Mouse (Mus musculus): ENCODE measurements around the gene Ppp2r3c.
"Not testable (repeated sequence)": the region's sequence is repeated elsewhere in the genome, so short reads cannot be mapped to it uniquely, and the experiment has no call there.

Ppp2r3c gene

GRCm38 (mm10) chr12:55302485-55303441 lies at the start of gene Ppp2r3c:
Gene Ppp2r3c (minus strand): TSS chr12:55302998.
- DNase-seq: peak; percentile 96

- DNase-seq: peak; percentile 17
Measured at GRCm38 (mm10) chr12:55344583-55344982, 41.8 kb upstream of the Ppp2r3c start.

GRCm38 (mm10) chr12:55343998-55344397 lies 41.2 kb upstream of the Ppp2r3c start:
- DNase-seq: no peak

GRCm38 (mm10) chr12:55343045-55343444 lies 40.2 kb upstream of the Ppp2r3c start:
- DNase-seq: not testable (repeated sequence)

- not testable (repeated sequence) for DNase-seq
Measured at GRCm38 (mm10) chr12:55338490-55338889, 35.7 kb upstream of the Ppp2r3c start.

- DNase-seq: no peak
Measured at GRCm38 (mm10) chr12:55333662-55334061, 30.9 kb upstream of the Ppp2r3c start.

- DNase-seq: no peak
Measured at GRCm38 (mm10) chr12:55329351-55329750, 26.6 kb upstream of the Ppp2r3c start.

- no peak for DNase-seq
Measured at GRCm38 (mm10) chr12:55328784-55329183, 26.0 kb upstream of the Ppp2r3c start.

GRCm38 (mm10) chr12:55325702-55326101 lies 22.9 kb upstream of the Ppp2r3c start:
- no peak for DNase-seq

GRCm38 (mm10) chr12:55321642-55322291 lies 19.0 kb upstream of the Ppp2r3c start:
- no peak for DNase-seq

- DNase-seq: peak; percentile 85
Measured at GRCm38 (mm10) chr12:55315192-55315591, 12.4 kb upstream of the Ppp2r3c start.

GRCm38 (mm10) chr12:55313901-55314300 lies 11.1 kb upstream of the Ppp2r3c start:
- DNase-seq: peak; percentile 11

GRCm38 (mm10) chr12:55311841-55312240 lies 9.0 kb upstream of the Ppp2r3c start:
- no peak for DNase-seq

GRCm38 (mm10) chr12:55309501-55309900 lies 6.7 kb upstream of the Ppp2r3c start:
- DNase-seq: no peak

GRCm38 (mm10) chr12:55308731-55309130 lies 5.9 kb upstream of the Ppp2r3c start:
- no peak for DNase-seq

- DNase-seq: no peak
Measured at GRCm38 (mm10) chr12:55307566-55307965, 4.8 kb upstream of the Ppp2r3c start.

- DNase-seq: no peak
Measured at GRCm38 (mm10) chr12:55306371-55306770, 3.6 kb upstream of the Ppp2r3c start.

GRCm38 (mm10) chr12:55301472-55302300 lies 1.1 kb downstream of the Ppp2r3c start:
- peak; percentile 31 for DNase-seq

GRCm38 (mm10) chr12:55300820-55301351 lies 1.9 kb downstream of the Ppp2r3c start:
- DNase-seq: no peak

GRCm38 (mm10) chr12:55299336-55299735 lies 3.5 kb downstream of the Ppp2r3c start, which contains the start of gene 1110008L16Rik:
Gene 1110008L16Rik (plus strand): TSS chr12:55299577.
- DNase-seq: no peak

- no peak for DNase-seq
Measured at GRCm38 (mm10) chr12:55298112-55298511, 4.7 kb downstream of the Ppp2r3c start.

- not testable (repeated sequence) for DNase-seq
Measured at GRCm38 (mm10) chr12:55277583-55277982, 25.2 kb downstream of the Ppp2r3c start.

- DNase-seq: peak; percentile 13
Measured at GRCm38 (mm10) chr12:55272243-55272642, 30.6 kb downstream of the Ppp2r3c start.
